Mouse (Mus musculus) liver, embryonic 14.5 days (tissue): ENCODE data around the gene Nckap5l.

Source experiments
- CTCF ChIP-seq: IDR thresholded peaks from 2 replicates; pipeline ENCODE4 v1.5.1; 2016; ENCODE audit warnings: antibody characterized with exemption, low read depth, control low read depth
- EP300 ChIP-seq: IDR thresholded peaks from 2 replicates; pipeline ENCODE4 v1.6.1; 2016; ENCODE audit warnings: antibody characterized with exemption, low read depth

DNA sequence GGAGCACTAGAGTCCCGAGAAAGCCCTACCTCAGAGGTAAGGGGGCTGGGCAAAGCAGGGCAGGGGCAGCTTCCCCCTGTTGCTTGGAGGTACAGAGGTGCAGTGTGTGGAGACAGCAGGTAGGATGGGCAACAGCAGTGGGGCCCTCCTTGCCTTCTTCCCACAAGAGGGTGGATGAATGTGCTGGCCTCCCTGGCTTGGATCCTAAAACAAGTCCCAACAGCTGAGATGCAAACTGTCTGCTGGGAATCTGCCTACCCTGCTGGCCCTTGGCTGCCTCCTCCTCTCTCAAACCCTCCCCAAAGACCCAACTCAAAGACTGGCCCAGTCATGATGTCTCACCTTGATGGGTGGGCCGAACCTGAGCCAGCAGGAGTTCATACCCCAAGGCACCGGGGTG lies 2.1 kb downstream of the Nckap5l start:
- no peak for TF ChIP-seq CTCF
- TF ChIP-seq EP300, result no peak
